Mouse (Mus musculus): Measurements from ENCODE around the gene 4930562C15Rik. TPM values are rescaled to one million over a fixed set of nuclear protein-coding genes. Genes with fewer than 3 reads are reported as not detected.

Gene 4930562C15Rik
- polyA plus RNA-seq, 1 experiment from 2014 or later = 0.14 TPM

- Histone ChIP-seq H3K36me3 (replicated peaks) (peaks cover 33% of the 10 kb centered on the region), H3K4me3 (replicated peaks) (no peak overlapping the region), H3K4me1 (replicated peaks) (peaks cover 55% of the 10 kb centered on the region), H3K4me2 (no peak overlapping the region), H3K27ac (replicated peaks) (no peak overlapping the region), H3K9ac (no peak overlapping the region), H3K9me3 (replicated peaks) (no peaks in the 10 kb centered on the region), H3K27me3 (no peaks in the 10 kb centered on the region)
- ATAC-seq (ENCODE audit: insufficient read depth) = no peak
- WGBS (ENCODE audit: insufficient replicate concordance) = 51% methylated on average over 2 of the region's 2 CpGs
Observed at GRCm38 (mm10) chr16:4907386-4907785, 72.2 kb downstream of the 4930562C15Rik start.

- Histone ChIP-seq H3K27me3 (no peaks in the 10 kb centered on the region), H3K36me3 (replicated peaks) (peaks cover 36% of the 10 kb centered on the region), H3K9me3 (replicated peaks) (no peaks in the 10 kb centered on the region), H3K4me3 (replicated peaks) (no peak overlapping the region), H3K27ac (replicated peaks) (no peak overlapping the region), H3K4me1 (replicated peaks) (peaks cover 56% of the 10 kb centered on the region), H3K4me2 (no peak overlapping the region), H3K9ac (no peak overlapping the region)
- 29% methylated on average over 4 of the region's 5 CpGs for WGBS (ENCODE audit: insufficient replicate concordance)
- ATAC-seq (ENCODE audit: insufficient read depth) = peak; percentile 63; the same call in 1 of the 2 replicates
Observed at GRCm38 (mm10) chr16:4907972-4908371, 72.8 kb downstream of the 4930562C15Rik start.

- H3K4me2 ChIP-seq = no peak overlapping the region
- peaks cover 56% of the 10 kb centered on the region for H3K4me1 ChIP-seq (replicated peaks)
- no peak for ATAC-seq (ENCODE audit: insufficient read depth)
- H3K36me3 ChIP-seq (replicated peaks) = peaks cover 38% of the 10 kb centered on the region
- WGBS (ENCODE audit: insufficient replicate concordance) = 84% methylated on average over 2 of the region's 2 CpGs
- H3K27me3 ChIP-seq = no peaks in the 10 kb centered on the region
- no peak overlapping the region for H3K27ac ChIP-seq (replicated peaks)
- no peak overlapping the region for H3K9ac ChIP-seq
- H3K9me3 ChIP-seq (replicated peaks) = no peaks in the 10 kb centered on the region
- no peak overlapping the region for H3K4me3 ChIP-seq (replicated peaks)
Observed at GRCm38 (mm10) chr16:4909745-4910144, 74.5 kb downstream of the 4930562C15Rik start.

- Histone ChIP-seq H3K27me3 (no peaks in the 10 kb centered on the region), H3K4me1 (replicated peaks) (peaks cover 46% of the 10 kb centered on the region), H3K4me3 (replicated peaks) (no peak overlapping the region), H3K27ac (replicated peaks) (no peak overlapping the region), H3K9ac (no peak overlapping the region), H3K4me2 (no peak overlapping the region), H3K36me3 (replicated peaks) (peaks cover 44% of the 10 kb centered on the region), H3K9me3 (replicated peaks) (no peaks in the 10 kb centered on the region)
- WGBS (ENCODE audit: insufficient replicate concordance) = 86% methylated on average over 8 of the region's 8 CpGs
- no peak for ATAC-seq (ENCODE audit: insufficient read depth)
Observed at GRCm38 (mm10) chr16:4910758-4911157, 75.5 kb downstream of the 4930562C15Rik start.

- Histone ChIP-seq H3K9ac (no peak overlapping the region), H3K4me3 (replicated peaks) (no peak overlapping the region), H3K4me1 (replicated peaks) (peaks cover 39% of the 10 kb centered on the region), H3K27me3 (no peaks in the 10 kb centered on the region), H3K36me3 (replicated peaks) (peaks cover 57% of the 10 kb centered on the region), H3K4me2 (no peak overlapping the region), H3K27ac (replicated peaks) (peak overlapping the region; percentile 76), H3K9me3 (replicated peaks) (no peaks in the 10 kb centered on the region)
- no peak for ATAC-seq (ENCODE audit: insufficient read depth)
- 58% methylated on average over 10 of the region's 10 CpGs for WGBS (ENCODE audit: insufficient replicate concordance)
Observed at GRCm38 (mm10) chr16:4912074-4912648, 76.9 kb downstream of the 4930562C15Rik start.

GRCm38 (mm10) chr16:4912907-4913782, 77.9 kb downstream of the 4930562C15Rik start:
- ATAC-seq (ENCODE audit: insufficient read depth) = peak; percentile 31; the same call in 1 of the 2 replicates
- Histone ChIP-seq H3K27me3 (no peaks in the 10 kb centered on the region), H3K27ac (replicated peaks) (peak overlapping the region; percentile 76), H3K4me1 (replicated peaks) (peaks cover 30% of the 10 kb centered on the region), H3K4me2 (0 out of 2 replicates have a peak overlapping the region, but pooled peaks have one; percentile 29), H3K9me3 (replicated peaks) (no peaks in the 10 kb centered on the region), H3K9ac (no peak overlapping the region), H3K4me3 (replicated peaks) (no peak overlapping the region), H3K36me3 (replicated peaks) (peaks cover 57% of the 10 kb centered on the region)
- 50% methylated on average over 11 of the region's 11 CpGs for WGBS (ENCODE audit: insufficient replicate concordance)

- H3K4me3 ChIP-seq (replicated peaks) = no peak overlapping the region
- peak; percentile 30; the same call in 1 of the 2 replicates for ATAC-seq (ENCODE audit: insufficient read depth)
- 37% methylated on average over 12 of the region's 12 CpGs for WGBS (ENCODE audit: insufficient replicate concordance)
- peak overlapping the region; percentile 76; the same call in 1 of the 2 replicates for H3K27ac ChIP-seq (replicated peaks)
- H3K4me2 ChIP-seq = 0 out of 2 replicates have a peak overlapping the region, but pooled peaks have one; percentile 29
- H3K4me1 ChIP-seq (replicated peaks) = peaks cover 23% of the 10 kb centered on the region
- no peaks in the 10 kb centered on the region for H3K9me3 ChIP-seq (replicated peaks)
- no peak overlapping the region for H3K9ac ChIP-seq
- H3K36me3 ChIP-seq (replicated peaks) = peaks cover 61% of the 10 kb centered on the region
- H3K27me3 ChIP-seq = no peaks in the 10 kb centered on the region
Observed at GRCm38 (mm10) chr16:4913783-4914735, 78.8 kb downstream of the 4930562C15Rik start.

GRCm38 (mm10) chr16:4915931-4916330, 80.7 kb downstream of the 4930562C15Rik start:
- no peak for ATAC-seq (ENCODE audit: insufficient read depth)
- Histone ChIP-seq H3K4me2 (no peak overlapping the region), H3K4me1 (replicated peaks) (peaks cover 22% of the 10 kb centered on the region), H3K27me3 (no peaks in the 10 kb centered on the region), H3K9ac (no peak overlapping the region), H3K36me3 (replicated peaks) (peaks cover 49% of the 10 kb centered on the region), H3K27ac (replicated peaks) (no peak overlapping the region), H3K9me3 (replicated peaks) (no peaks in the 10 kb centered on the region), H3K4me3 (replicated peaks) (no peak overlapping the region)
- 38% methylated on average over 3 of the region's 3 CpGs for WGBS (ENCODE audit: insufficient replicate concordance)

GRCm38 (mm10) chr16:4916608-4917007, 81.4 kb downstream of the 4930562C15Rik start:
- Histone ChIP-seq H3K4me3 (replicated peaks) (no peak overlapping the region), H3K9me3 (replicated peaks) (no peaks in the 10 kb centered on the region), H3K9ac (no peak overlapping the region), H3K36me3 (replicated peaks) (peaks cover 42% of the 10 kb centered on the region; the same call in 1 of the 2 replicates), H3K4me2 (no peak overlapping the region), H3K27me3 (no peaks in the 10 kb centered on the region), H3K27ac (replicated peaks) (no peak overlapping the region), H3K4me1 (replicated peaks) (peaks cover 22% of the 10 kb centered on the region)
- no peak for ATAC-seq (ENCODE audit: insufficient read depth)
- 61% methylated on average over 2 of the region's 2 CpGs for WGBS (ENCODE audit: insufficient replicate concordance)

Data from liver, embryonic 15.5 days (tissue).